Mouse (Mus musculus): ENCODE results near the gene Flot1. TPM values are rescaled to one million over a fixed set of nuclear protein-coding genes. Genes with fewer than 3 reads are reported as not detected.

Gene Flot1
- total RNA-seq, 2 experiments from 2014 or later: 171 to 178 TPM

- DNase-seq (ENCODE audit: extremely low spot score in 1 of 2, low spot score in 2 of 2): no peak
- intact Hi-C loops (cut with DNase I): no loop called here
Measured at GRCm38 (mm10) chr17:35803858-35804399, 19.1 kb upstream of the Flot1 start.

- DNase-seq (ENCODE audit: extremely low spot score in 1 of 2, low spot score in 2 of 2): peak in 1 of 2 experiments; percentile 62
- intact Hi-C loops (cut with DNase I): no loop called here
Measured at GRCm38 (mm10) chr17:35808073-35808472, 15.0 kb upstream of the Flot1 start.

GRCm38 (mm10) chr17:35809395-35809794 lies 13.6 kb upstream of the Flot1 start:
- intact Hi-C loops (cut with DNase I): no loop called here
- DNase-seq (ENCODE audit: extremely low spot score in 1 of 2, low spot score in 2 of 2): peak in 1 of 2 experiments; percentile 17

- DNase-seq (ENCODE audit: extremely low spot score in 1 of 2, low spot score in 2 of 2): peak in 1 of 2 experiments; percentile 15
- intact Hi-C loops (cut with DNase I): no loop called here
Measured at GRCm38 (mm10) chr17:35810900-35811648, 12.0 kb upstream of the Flot1 start.

- intact Hi-C loops (cut with DNase I): no loop called here
- no peak for DNase-seq (ENCODE audit: extremely low spot score in 1 of 2, low spot score in 2 of 2)
Measured at GRCm38 (mm10) chr17:35812307-35812706, 10.7 kb upstream of the Flot1 start.

GRCm38 (mm10) chr17:35812736-35813135 lies 10.3 kb upstream of the Flot1 start:
- no peak for DNase-seq (ENCODE audit: extremely low spot score in 1 of 2, low spot score in 2 of 2)
- intact Hi-C loops (cut with DNase I): no loop called here

GRCm38 (mm10) chr17:35813245-35813647 lies 9.8 kb upstream of the Flot1 start:
- intact Hi-C loops (cut with DNase I): no loop called here
- DNase-seq (ENCODE audit: extremely low spot score in 1 of 2, low spot score in 2 of 2): peak; percentile 59 to 94

- no peak for DNase-seq (ENCODE audit: extremely low spot score in 1 of 2, low spot score in 2 of 2)
- intact Hi-C loops (cut with DNase I): no loop called here
Measured at GRCm38 (mm10) chr17:35813653-35814052, 9.4 kb upstream of the Flot1 start.

GRCm38 (mm10) chr17:35814678-35815077 lies 8.4 kb upstream of the Flot1 start:
- peak in 1 of 2 experiments; percentile 16 for DNase-seq (ENCODE audit: extremely low spot score in 1 of 2, low spot score in 2 of 2)
- intact Hi-C loops (cut with DNase I): no loop called here

GRCm38 (mm10) chr17:35815836-35816235 lies 7.2 kb upstream of the Flot1 start:
- intact Hi-C loops (cut with DNase I): no loop called here

GRCm38 (mm10) chr17:35816686-35817085 lies 6.3 kb upstream of the Flot1 start:
- intact Hi-C loops (cut with DNase I): no loop called here
- DNase-seq (ENCODE audit: extremely low spot score in 1 of 2, low spot score in 2 of 2): no peak

More at GRCm38 (mm10) chr17:35815836-35816235, 7.2 kb upstream of the Flot1 start:
- DNase-seq (ENCODE audit: extremely low spot score in 1 of 2, low spot score in 2 of 2): no peak

GRCm38 (mm10) chr17:35817226-35817625 lies 5.8 kb upstream of the Flot1 start:
- DNase-seq (ENCODE audit: extremely low spot score in 1 of 2, low spot score in 2 of 2): peak in 1 of 2 experiments; percentile 29
- intact Hi-C loops (cut with DNase I): no loop called here

GRCm38 (mm10) chr17:35820111-35820510 lies 2.9 kb upstream of the Flot1 start:
- intact Hi-C loops (cut with DNase I): no loop called here
- DNase-seq (ENCODE audit: extremely low spot score in 1 of 2, low spot score in 2 of 2): no peak

- intact Hi-C loops (cut with DNase I): loop anchor here (1.0 kb wide), 1 partner anchor 82 kb away; no protein-coding TSS in a partner anchor
- peak; percentile 63 to 90 for DNase-seq (ENCODE audit: extremely low spot score in 1 of 2, low spot score in 2 of 2)
Measured at GRCm38 (mm10) chr17:35821439-35822430, 1.3 kb upstream of the Flot1 start, which contains the start of gene Ier3. TSS of gene Ier3 (plus strand) at chr17:35821684.

GRCm38 (mm10) chr17:35822564-35822963 lies 466 bp upstream of the Flot1 start:
- intact Hi-C loops (cut with DNase I): no loop called here

GRCm38 (mm10) chr17:35824402-35824801 lies 1.4 kb downstream of the Flot1 start:
- peak in 1 of 2 experiments; percentile 51 for DNase-seq (ENCODE audit: extremely low spot score in 1 of 2, low spot score in 2 of 2)
- intact Hi-C loops (cut with DNase I): no loop called here

More at GRCm38 (mm10) chr17:35822564-35822963, 466 bp upstream of the Flot1 start:
- DNase-seq (ENCODE audit: extremely low spot score in 1 of 2, low spot score in 2 of 2): no peak

GRCm38 (mm10) chr17:35825109-35825850 lies 2.2 kb downstream of the Flot1 start:
- intact Hi-C loops (cut with DNase I): no loop called here
- DNase-seq (ENCODE audit: extremely low spot score in 1 of 2, low spot score in 2 of 2): no peak

- intact Hi-C loops (cut with DNase I): no loop called here
- DNase-seq (ENCODE audit: extremely low spot score in 1 of 2, low spot score in 2 of 2): peak; percentile 75 to 91
Measured at GRCm38 (mm10) chr17:35829737-35830136, 6.7 kb downstream of the Flot1 start.

Measured in left cerebral cortex, postnatal 10 days (tissue).